ENCODE assay signal across 10 mouse cellular contexts in genomic region chr11:113183556-113183955, GRCm38 (mm10).
DNase-seq lines count a peak whose midpoint lies in the region; ATAC-seq and TF ChIP-seq lines count a peak whose summit lies in the region.
"Had no signal": no experiment of that assay in that cellular context is flagged by ENCODE, and none has a peak within 500 bp of the region (broad histone marks: within the 10 kb centered on the region; RNA-seq: fewer than 3 reads in every experiment).

No protein-coding gene starts in this region.

- no peak for ATAC-seq in lung, embryonic 16.5 days (ENCODE audit: low read depth)
- no peak for ATAC-seq in midbrain, embryonic 15.5 days (replicated peaks)

- H3K9me3 ChIP-seq in lung, embryonic 16.5 days (ENCODE audit: control insufficient read depth, low read length): no peaks in the 10 kb centered on the region
- H3K9me3 ChIP-seq in hindbrain, embryonic 10.5 days: no peaks in the 10 kb centered on the region
- no peaks in the 10 kb centered on the region for H3K9me3 ChIP-seq in midbrain, embryonic 15.5 days

- TF ChIP-seq POLR2A in lung, adult 2 months (IDR thresholded peaks at IDR 0.05; ENCODE audit: borderline replicate concordance, extremely low read depth, low read depth, low read length): no peak

- no peak for TF ChIP-seq CTCF in lung, adult 2 months (IDR thresholded peaks at IDR 0.05; ENCODE audit: insufficient read depth, low read length)

- peak; percentile 56 for DNase-seq in cerebellum, adult 11-12 months
- DNase-seq in cerebellum, postnatal 4 days (ENCODE audit: low spot score in 2 of 2): no peak
- no peak for DNase-seq in lung, adult 2 months
- DNase-seq in hindbrain, embryonic 10.5 days (ENCODE audit: low spot score): no peak
- no peak for DNase-seq in adrenal gland, adult 2 months
- no peak for DNase-seq in right cerebral cortex, postnatal 25 days
- DNase-seq: kidney, adult 2 months; thymus, postnatal 25 days had no signal

- no peaks in the 10 kb centered on the region for H3K27me3 ChIP-seq in lung, embryonic 16.5 days (ENCODE audit: control insufficient read depth, insufficient read depth, low read depth, low read length)
- H3K27me3 ChIP-seq in hindbrain, embryonic 10.5 days (ENCODE audit: insufficient read depth, poor library complexity, severe bottlenecking): peaks cover 32% of the 10 kb centered on the region
- H3K27me3 ChIP-seq in midbrain, embryonic 15.5 days (replicated peaks): no peaks in the 10 kb centered on the region

- WGBS in lung, embryonic 16.5 days: 48% methylated on average over 5 of the region's 5 CpGs
- WGBS in lung, adult 2 months: 61% methylated on average over 5 of the region's 5 CpGs
- whole genome bisulfite sequencing in hindbrain, embryonic 10.5 days: 65% methylated on average over 5 of the region's 5 CpGs
- WGBS in midbrain, embryonic 15.5 days: 53% methylated on average over 5 of the region's 5 CpGs

- no peak overlapping the region for H3K4me2 ChIP-seq in lung, embryonic 16.5 days (ENCODE audit: low read depth, low read length)
- H3K4me2 ChIP-seq in midbrain, embryonic 15.5 days: no peak overlapping the region

- peak overlapping the region; percentile 43; the same call in 1 of the 2 replicates for H3K27ac ChIP-seq in lung, embryonic 16.5 days (ENCODE audit: low read length)
- peak overlapping the region; percentile 84 for H3K27ac ChIP-seq in hindbrain, embryonic 10.5 days
- peak overlapping the region; percentile 27 for H3K27ac ChIP-seq in midbrain, embryonic 15.5 days

- H3K4me1 ChIP-seq in lung, embryonic 16.5 days (replicated peaks; ENCODE audit: control insufficient read depth, insufficient read depth, low read length): peaks cover 14% of the 10 kb centered on the region
- H3K4me1 ChIP-seq in lung, adult 2 months (ENCODE audit: control insufficient read depth, insufficient read depth, low read length): no peaks in the 10 kb centered on the region
- peaks cover 97% of the 10 kb centered on the region for H3K4me1 ChIP-seq in hindbrain, embryonic 10.5 days (replicated peaks)
- H3K4me1 ChIP-seq in midbrain, embryonic 15.5 days: no peaks in the 10 kb centered on the region; the same call in 1 of the 2 replicates

- no peak overlapping the region for H3K4me3 ChIP-seq in lung, embryonic 16.5 days (ENCODE audit: low read length)
- no peak overlapping the region for H3K4me3 ChIP-seq in lung, adult 2 months (replicated peaks; ENCODE audit: extremely low read depth, low read depth, low read length)
- 0 out of 2 replicates have a peak overlapping the region, but pooled peaks have one; percentile 11 for H3K4me3 ChIP-seq in hindbrain, embryonic 10.5 days
- H3K4me3 ChIP-seq in midbrain, embryonic 15.5 days: no peak overlapping the region

- H3K9ac ChIP-seq in lung, embryonic 16.5 days (ENCODE audit: low read length): no peak overlapping the region
- no peak overlapping the region for H3K9ac ChIP-seq in midbrain, embryonic 15.5 days

- no peaks in the 10 kb centered on the region for H3K36me3 ChIP-seq in lung, embryonic 16.5 days (ENCODE audit: control insufficient read depth, insufficient read depth, low read length)
- H3K36me3 ChIP-seq in hindbrain, embryonic 10.5 days: no peaks in the 10 kb centered on the region
- H3K36me3 ChIP-seq in midbrain, embryonic 15.5 days (replicated peaks): no peaks in the 10 kb centered on the region

Comparison
In these comparisons a context has a peak if more than half of its experiments do, and no peak if none do; other contexts are left out.
1. H3K27ac ChIP-seq: peak in every context shown above with its lines; median percentile 84 in hindbrain, embryonic 10.5 days; 43 in lung, embryonic 16.5 days; 27 in midbrain, embryonic 15.5 days.